Mouse (Mus musculus) neural tube, postnatal 0 days (tissue): ENCODE results near the gene Cd3g. TPM values are rescaled to one million over a fixed set of nuclear protein-coding genes. Genes with fewer than 3 reads are reported as not detected.

Source experiments
- polyA plus RNA-seq: library from polyadenylated mRNA; unstranded; fragments of >200 nt; fragmentation: Nextera tagmentation; extraction: Ambion mirVana; gene quantifications from 2 replicates; pipeline ENCODE4 v1.2.1, GENCODE M21; 2015

Gene Cd3g
- not detected in 2 replicates for polyA plus RNA-seq

DNA sequence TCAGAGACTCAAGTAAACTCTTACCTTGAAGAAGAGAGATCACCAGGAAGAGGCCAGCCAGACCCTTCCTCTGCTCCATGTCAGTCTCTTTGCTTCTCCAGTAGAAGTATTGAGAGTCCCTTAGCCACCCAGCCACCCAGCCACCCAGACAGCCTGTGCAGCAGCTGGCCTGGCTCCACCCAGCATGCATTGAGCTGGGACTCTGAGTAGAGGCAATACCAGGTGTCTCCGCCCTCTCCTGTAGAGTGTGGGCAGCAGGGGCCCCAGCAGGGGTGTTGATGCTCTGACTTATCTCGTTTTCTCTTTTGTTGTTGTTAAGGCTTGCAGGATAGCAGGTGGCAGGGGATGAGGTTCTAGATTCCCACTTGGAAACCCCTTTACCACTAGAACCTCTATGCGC lies at the start of gene Cd3g:
Gene Cd3g (minus strand): TSS at position 190 of the 400 bp plus-strand sequence.

DNA sequence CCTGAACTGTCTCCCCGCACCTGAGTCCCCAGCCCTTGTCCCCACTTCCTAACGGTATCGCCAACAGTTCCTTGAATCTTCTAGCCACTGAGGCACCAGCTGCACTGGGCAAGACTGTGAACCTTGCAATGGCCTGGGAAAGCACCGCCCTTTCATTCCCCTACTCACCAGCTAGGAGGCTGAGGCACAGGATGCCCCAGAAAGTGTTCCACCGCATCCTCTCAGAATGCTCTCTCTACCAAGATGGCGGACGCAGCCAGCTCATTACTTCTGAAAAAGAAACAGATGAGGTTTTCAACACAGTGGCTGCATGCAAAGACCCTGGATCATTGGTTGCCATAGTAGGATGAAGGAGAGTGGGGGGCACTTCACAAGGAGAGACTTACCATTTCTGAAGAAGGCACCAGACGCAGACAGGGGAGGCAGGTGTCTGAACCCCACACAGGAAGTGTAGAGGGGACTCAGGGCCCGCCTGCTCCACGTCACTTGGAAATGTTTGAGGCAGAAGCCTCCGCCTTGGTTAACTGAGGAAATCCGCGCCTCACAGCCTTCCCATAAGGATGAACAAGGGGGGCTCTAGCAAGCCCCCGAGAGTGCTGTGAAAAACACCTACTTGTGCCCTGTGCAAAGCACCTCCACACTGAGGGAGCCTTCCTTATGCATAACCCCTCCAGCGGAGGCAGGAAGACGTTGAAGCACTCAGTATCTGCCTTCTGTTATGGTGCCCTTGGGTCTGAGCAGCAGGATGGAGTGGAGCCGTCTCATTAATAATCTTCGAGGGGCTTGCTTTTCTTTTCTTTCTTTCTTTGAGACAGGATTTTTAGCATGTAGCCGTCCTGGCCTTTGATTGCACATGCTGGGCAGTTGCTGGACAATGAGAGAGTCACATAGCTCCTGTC lies 29.2 kb upstream of the Cd3g start, which contains the start of gene Cd3e:
Gene Cd3e (minus strand): TSS at position 448 of the 899 bp plus-strand sequence.

DNA sequence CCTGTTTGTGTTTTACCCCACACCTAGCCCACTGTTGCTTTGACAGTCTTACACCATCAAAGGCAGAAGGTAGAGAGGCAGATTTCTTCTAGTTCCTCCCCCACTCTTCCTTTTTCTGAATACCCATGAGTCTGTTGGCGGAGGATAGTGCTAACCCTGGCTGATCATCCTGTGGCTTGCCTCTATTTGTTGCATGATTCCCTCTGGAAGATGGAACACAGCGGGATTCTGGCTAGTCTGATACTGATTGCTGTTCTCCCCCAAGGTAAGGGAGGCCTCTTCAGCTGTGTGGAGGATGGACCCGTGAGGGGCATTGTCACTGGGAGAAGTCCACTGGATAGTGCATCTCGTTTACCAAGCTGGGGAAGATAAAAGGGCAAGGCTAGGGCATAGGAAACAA lies 1.4 kb upstream of the Cd3g start, which contains the start of gene Cd3d:
Gene Cd3d (plus strand): TSS at position 111 of the 400 bp plus-strand sequence.

DNA sequence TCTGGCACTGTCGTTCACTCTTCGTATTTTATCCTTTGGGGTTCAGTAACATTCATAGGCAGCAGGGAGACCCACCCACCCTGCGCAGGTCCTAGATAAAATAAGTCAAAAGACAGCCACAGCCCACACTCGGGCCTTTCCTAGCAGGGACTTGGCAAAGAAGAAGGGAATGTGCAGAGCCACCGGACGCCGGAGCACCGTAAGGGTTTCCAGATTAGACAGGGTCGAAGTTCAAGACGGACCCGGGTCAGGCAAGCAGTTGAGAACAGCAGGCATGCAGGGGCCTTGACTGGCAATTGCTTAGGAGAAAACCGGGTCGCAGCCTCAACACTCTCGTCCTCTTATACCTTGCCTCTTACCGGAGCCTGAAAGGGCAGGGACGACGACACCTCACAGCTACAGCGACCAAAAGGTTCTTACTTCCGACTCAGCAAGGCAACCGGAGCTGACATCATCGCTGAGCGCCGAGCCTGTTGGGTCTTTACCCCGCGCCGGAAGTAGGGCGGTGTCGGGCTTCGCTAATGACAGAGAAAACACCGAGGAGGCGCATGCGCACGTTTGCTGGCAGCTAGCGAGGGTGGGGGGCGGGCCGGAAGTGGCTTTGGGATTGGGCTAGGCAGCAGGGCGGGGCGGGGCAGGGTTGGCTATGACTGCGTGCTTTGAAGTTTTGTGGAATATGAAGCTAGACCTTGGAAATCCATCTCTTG lies 15.0 kb downstream of the Cd3g start, which contains the start of gene Ube4a:
Gene Ube4a (minus strand): TSS at position 475 of the 707 bp plus-strand sequence.

DNA sequence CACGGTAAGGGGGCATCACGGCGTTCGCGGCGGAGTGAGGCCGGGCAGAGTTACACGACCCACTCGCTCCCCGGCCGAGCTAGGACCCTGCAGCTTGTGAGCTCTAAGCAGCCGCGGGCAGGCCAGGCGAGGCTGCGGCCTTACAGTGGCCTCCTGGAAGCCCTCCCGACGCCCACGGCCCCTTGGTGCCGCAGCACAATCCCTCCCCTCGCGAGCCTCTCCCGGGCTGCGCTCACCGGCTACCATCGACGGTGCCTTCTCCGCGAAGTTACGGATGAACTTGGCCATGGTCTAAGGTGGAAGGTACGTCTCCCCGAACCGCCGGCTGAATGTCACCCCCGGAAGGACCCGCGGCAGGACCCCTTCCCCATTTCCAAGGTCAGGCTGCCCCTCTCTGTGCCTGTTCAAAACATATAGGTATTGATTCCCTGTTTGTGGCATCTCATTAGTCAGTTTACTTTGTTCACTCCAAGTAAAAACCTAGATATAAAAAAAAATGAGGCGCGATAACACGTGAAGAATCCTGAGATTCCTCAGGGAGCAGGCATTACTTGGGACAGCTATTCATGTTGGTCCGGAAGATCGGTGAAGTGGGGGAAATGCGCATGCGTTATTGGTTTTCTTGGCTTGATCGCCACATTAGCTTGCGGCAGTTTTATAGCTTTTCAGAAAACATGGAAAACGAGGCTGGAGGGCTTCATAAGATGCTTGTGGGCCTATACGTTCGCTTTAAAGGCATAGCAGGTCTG lies 59.7 kb downstream of the Cd3g start, which contains the start of gene Atp5l:
Gene Atp5l (minus strand): TSS at position 369 of the 749 bp plus-strand sequence.

Other genes with a start within 250 kb of the Cd3g start
- gene Phldb1, start 245.2 kb downstream of the Cd3g start, polyA plus RNA-seq, result 30.8 and 33.2 TPM in 2 replicates
- 91.7 and 95.7 TPM in 2 replicates for gene Arcn1, start 212.6 kb downstream of the Cd3g start, polyA plus RNA-seq
- 144 and 145 TPM in 2 replicates for gene Ift46, start 212.5 kb downstream of the Cd3g start, polyA plus RNA-seq
- 32.5 and 36.8 TPM in 2 replicates for gene Tmem25, start 181.1 kb downstream of the Cd3g start, polyA plus RNA-seq
- 0.41 and 1.0 TPM in 2 replicates for gene Ttc36, start 177.4 kb downstream of the Cd3g start, polyA plus RNA-seq
- gene Kmt2a, start 99.1 kb downstream of the Cd3g start, polyA plus RNA-seq, result 19.6 and 21.4 TPM in 2 replicates
- gene Atp5l, start 59.7 kb downstream of the Cd3g start, polyA plus RNA-seq, result 999 and 1,059 TPM in 2 replicates
- 22.2 and 27.8 TPM in 2 replicates for gene Ube4a, start 14.8 kb downstream of the Cd3g start, polyA plus RNA-seq
- not detected in 2 replicates for gene Cd3d, start 1.4 kb upstream of the Cd3g start, polyA plus RNA-seq
- 0.21 TPM in 1 of 2 replicates, not detected in the other for gene Cd3e, start 29.2 kb upstream of the Cd3g start, polyA plus RNA-seq
- gene Mpzl2, start 59.4 kb upstream of the Cd3g start, polyA plus RNA-seq, result 1.9 and 4.5 TPM in 2 replicates
- gene Mpzl3, start 74.8 kb upstream of the Cd3g start, polyA plus RNA-seq, result 1.2 and 1.3 TPM in 2 replicates
- gene Jaml, start 98.8 kb upstream of the Cd3g start, polyA plus RNA-seq, result 0.34 and 0.39 TPM in 2 replicates
- gene Scn2b, start 137.4 kb upstream of the Cd3g start, polyA plus RNA-seq, result 13.2 and 14.0 TPM in 2 replicates
- 2.3 TPM in 2 replicates for gene Scn4b, start 158.0 kb upstream of the Cd3g start, polyA plus RNA-seq
- not detected in 2 replicates for gene BC049352, start 201.6 kb upstream of the Cd3g start, polyA plus RNA-seq
- gene Tmprss4, start 223.7 kb upstream of the Cd3g start, polyA plus RNA-seq, result not detected in 2 replicates